Mouse (Mus musculus) spleen, adult 2 months (tissue): ENCODE results near the gene 5730596B20Rik. TPM values are rescaled to one million over a fixed set of nuclear protein-coding genes. Genes with fewer than 3 reads are reported as not detected.

Experiments used
- DNase-seq, 2 experiments: peaks; one replicate each; pipeline versions ENCODE4 v3.0.0 to v3.0.0-alpha.2; 2012 to 2021; ENCODE audit warnings: low spot score in 2 of 2, low read depth in 1 of 2
- H3K27ac ChIP-seq: fragments of 200-500 bp; 2 replicates; pipeline ENCODE4 v1.5.1; 2012; ENCODE audit warnings: low read length, inconsistent platforms; ENCODE audit not compliant: insufficient read depth
- H3K27me3 ChIP-seq: fragments of 200-500 bp; 2 replicates; pipeline ENCODE4 v1.6.1; 2012; ENCODE audit warnings: mild to moderate bottlenecking, moderate library complexity, low read length, inconsistent platforms; ENCODE audit not compliant: control insufficient read depth, insufficient read depth
- H3K36me3 ChIP-seq: fragments of 200-500 bp; 2 replicates; pipeline ENCODE4 v1.6.1; 2012; ENCODE audit warnings: mild to moderate bottlenecking, low read length, inconsistent platforms; ENCODE audit not compliant: control insufficient read depth, insufficient read depth
- H3K4me1 ChIP-seq: fragments of 200-500 bp; 2 replicates; pipeline ENCODE4 v1.6.1; 2011; ENCODE audit warnings: inconsistent platforms; ENCODE audit not compliant: control insufficient read depth, insufficient read depth, insufficient read length
- H3K4me3 ChIP-seq: fragments of 200-500 bp; 2 replicates; pipeline ENCODE4 v1.5.1; 2011; ENCODE audit warnings: mild to moderate bottlenecking, inconsistent platforms; ENCODE audit not compliant: insufficient read depth, insufficient read length; ENCODE audit errors: extremely low read depth
- CTCF ChIP-seq: fragments of 200-500 bp; IDR thresholded peaks from 2 replicates; pipeline ENCODE4 v1.5.1; 2011; ENCODE audit warnings: mild to moderate bottlenecking, inconsistent platforms; ENCODE audit not compliant: insufficient read depth, insufficient read length, insufficient replicate concordance; ENCODE audit errors: extremely low read depth
- POLR2A ChIP-seq: fragments of 200-500 bp; IDR thresholded peaks from 2 replicates; pipeline ENCODE4 v1.6.1; 2011; ENCODE audit warnings: low read depth, low read length, inconsistent platforms
- WGBS: fragments of 180-500 bp; shearing (Covaris S2); methylation state at CpG from one replicate; pipeline ENCODE4 v1.1.7; 2018; 5-methylcytosine and 5-hydroxymethylcytosine counted together
- polyA plus RNA-seq: library from polyadenylated mRNA; depleted of rRNA; stranded (reverse); fragments of >200 nt; gene quantifications from 2 replicates; pipeline ENCODE4 v1.2.3, GENCODE M21; 2012

Gene 5730596B20Rik
- polyA plus RNA-seq, 1 experiment: not detected

DNA sequence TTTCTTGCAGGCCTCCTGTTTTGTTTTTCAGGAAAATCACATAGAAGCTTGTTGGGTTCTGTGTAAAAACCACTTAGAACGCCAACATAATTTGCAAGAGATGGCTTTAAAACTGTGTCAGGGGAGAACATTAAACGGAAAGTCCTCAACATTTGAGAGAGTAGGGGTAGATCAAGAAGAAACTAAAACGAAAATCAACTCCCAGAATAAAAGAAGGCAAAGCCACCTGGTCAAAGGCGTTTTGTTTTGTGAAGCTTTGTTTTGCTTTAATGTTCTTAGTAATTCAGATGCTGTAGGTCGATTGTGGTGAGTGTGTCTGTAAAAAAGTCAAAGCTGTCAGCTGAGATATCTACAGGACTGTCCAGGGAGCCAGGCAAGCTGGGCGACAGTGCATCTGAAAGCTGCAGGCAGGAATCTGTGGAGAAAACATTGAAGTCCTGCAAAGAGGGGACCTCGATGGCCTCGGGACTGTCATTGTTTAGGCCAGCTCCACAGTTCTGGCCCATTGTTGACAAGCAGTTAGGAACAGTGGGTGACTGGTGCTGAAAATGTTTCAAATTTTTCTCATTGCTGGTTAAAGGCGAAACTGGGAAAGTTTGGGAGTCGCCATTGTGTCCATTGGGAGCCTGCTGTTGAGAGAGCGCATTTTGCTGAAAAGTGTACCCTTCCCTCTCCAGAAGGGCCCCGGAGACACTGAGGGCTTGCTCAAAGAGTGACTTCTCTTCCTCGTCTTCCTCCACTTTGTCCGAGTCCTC lies 14.5 kb upstream of the 5730596B20Rik start:
- no peak for DNase-seq
- H3K27me3 ChIP-seq: peaks cover 23% of the 10 kb centered on the region
- peaks cover 4% of the 10 kb centered on the region for H3K4me1 ChIP-seq
- 79% methylated on average over 14 of the region's 14 CpGs for WGBS
- H3K4me3 ChIP-seq: no peak overlapping the region
- 0 out of 2 replicates have a peak overlapping the region, but pooled peaks have one; percentile 13 for H3K27ac ChIP-seq
- H3K36me3 ChIP-seq: no peaks in the 10 kb centered on the region
- no peak for TF ChIP-seq CTCF
- TF ChIP-seq POLR2A: no peak

DNA sequence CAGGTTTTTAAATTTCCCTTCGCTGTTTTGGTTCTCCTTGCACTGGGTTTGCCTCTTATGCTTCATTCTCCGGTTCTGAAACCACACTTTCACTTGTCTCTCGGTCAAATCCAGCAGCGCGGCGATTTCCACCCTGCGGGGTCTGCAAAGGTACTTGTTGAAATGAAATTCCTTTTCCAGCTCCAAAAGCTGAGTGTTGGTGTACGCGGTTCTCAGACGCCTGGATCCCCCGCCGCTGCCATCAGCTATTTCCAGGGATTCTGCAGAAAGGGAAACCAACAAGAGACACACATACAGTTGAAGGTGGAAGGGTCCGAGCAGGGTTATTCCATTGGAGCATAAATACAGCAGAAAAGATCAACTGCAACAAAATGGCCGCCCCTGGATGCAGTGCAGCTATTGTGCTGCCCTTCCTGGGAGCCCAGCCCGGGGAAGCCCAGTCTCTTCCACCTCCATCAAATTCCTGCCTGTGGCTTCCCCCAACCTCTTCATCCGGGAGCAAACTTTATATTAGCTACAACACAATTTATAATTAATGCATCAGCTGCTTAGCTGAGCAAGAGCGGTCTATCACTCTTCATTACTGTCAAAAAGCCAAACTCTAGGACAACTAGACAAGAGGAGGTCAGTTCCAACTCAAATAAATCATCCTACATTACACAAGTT lies 13.8 kb upstream of the 5730596B20Rik start:
- DNase-seq: no peak

DNA sequence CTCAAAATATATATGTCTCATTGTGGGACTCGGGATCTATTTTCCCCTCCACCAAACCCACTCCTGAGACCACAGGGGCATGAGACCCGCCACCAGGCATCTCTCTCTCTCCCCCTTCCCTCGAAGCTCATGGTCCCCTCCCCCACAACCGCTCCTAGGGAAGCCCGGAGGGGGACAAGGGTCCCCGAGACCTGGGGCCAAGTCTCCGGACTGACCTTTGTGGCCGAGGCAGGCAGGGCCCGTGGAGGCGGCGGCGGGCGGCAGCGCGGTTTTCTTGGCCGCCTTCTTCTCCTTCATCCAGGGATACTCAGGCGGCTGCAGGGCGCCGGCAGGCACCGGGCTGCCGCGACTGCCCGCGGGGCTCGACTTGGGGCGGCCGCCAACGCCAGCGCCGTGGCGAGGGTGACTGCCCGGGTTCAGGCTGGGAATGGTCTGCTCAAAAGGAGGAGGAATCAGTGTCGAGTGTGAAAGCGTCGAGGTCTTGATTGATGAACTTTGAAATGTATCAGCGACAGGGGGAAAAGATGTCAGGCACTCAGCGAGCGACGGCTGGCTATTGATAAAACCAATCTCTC lies 13.2 kb upstream of the 5730596B20Rik start:
- no peak for DNase-seq
- Histone ChIP-seq H3K36me3 (no peaks in the 10 kb centered on the region), H3K4me3 (peak overlapping the region; percentile 17; the same call in 1 of the 2 replicates), H3K27ac (no peak overlapping the region; the same call in 1 of the 2 replicates), H3K4me1 (no peaks in the 10 kb centered on the region), H3K27me3 (peaks cover 16% of the 10 kb centered on the region)
- 17% methylated on average over 39 of the region's 39 CpGs for WGBS
- TF ChIP-seq CTCF (no peak), POLR2A (no peak)

More for the DNA sequence above, 13.8 kb upstream of the 5730596B20Rik start:
- Histone ChIP-seq H3K27me3 (peaks cover 16% of the 10 kb centered on the region), H3K27ac (0 out of 2 replicates have a peak overlapping the region, but pooled peaks have one; percentile 9), H3K4me3 (peak overlapping the region; percentile 8; the same call in 1 of the 2 replicates), H3K4me1 (no peaks in the 10 kb centered on the region), H3K36me3 (no peaks in the 10 kb centered on the region)
- 72% methylated on average over 17 of the region's 17 CpGs for WGBS
- TF ChIP-seq POLR2A (no peak), CTCF (no peak)

DNA sequence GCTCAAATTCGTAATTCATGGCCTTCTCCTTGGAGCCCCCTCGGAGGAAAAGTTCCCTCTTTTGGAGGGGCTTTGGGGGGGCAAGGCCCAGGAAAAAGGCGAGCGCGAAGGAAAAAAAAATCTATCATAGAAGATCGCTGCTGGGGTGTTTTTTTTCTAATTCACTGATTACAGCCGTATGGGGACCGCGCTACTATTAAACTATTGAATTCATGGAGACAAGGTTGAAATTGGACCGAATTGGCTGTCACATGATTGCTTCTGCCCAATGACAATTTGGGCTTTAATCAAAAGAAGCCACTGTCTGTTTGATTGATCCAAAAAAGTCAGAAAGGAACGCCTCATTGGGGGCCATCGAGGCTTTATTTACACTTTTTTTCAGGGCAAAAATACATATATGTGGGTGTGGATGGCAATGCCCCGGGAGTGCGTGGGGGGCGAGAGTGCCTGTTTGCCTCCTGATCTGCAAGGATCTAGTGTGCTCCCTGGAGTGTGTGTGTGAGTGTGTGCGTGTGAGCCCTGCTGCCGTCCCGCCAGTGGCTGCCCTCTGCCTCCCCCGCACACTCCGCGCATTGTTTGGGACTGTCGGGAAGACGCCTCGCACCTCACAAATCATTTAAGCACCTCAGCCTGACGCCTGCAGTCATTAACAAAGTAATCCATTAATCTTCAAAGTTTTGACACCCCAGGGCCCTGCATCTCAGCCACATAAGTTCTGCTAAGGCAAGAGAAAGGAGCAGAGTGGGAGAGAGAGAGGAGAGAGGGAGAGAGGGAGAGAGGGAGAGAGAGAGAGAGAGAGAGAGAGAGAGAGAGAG lies 12.5 kb upstream of the 5730596B20Rik start, which contains the start of gene Hoxa2:
Gene Hoxa2, minus strand, starts transcription at position 206 of the 815 bp plus-strand sequence.
- no peaks in the 10 kb centered on the region for H3K36me3 ChIP-seq
- peaks cover 16% of the 10 kb centered on the region for H3K27me3 ChIP-seq
- WGBS: 34% methylated on average over 25 of the region's 25 CpGs
- no peak for TF ChIP-seq POLR2A
- TF ChIP-seq CTCF: no peak
- peak within 1 kb of the TSS; percentile 28; the same call in 1 of the 2 replicates for H3K27ac ChIP-seq
- no peaks in the 10 kb centered on the region for H3K4me1 ChIP-seq
- H3K4me3 ChIP-seq: peak within 1 kb of the TSS; percentile 17; the same call in 1 of the 2 replicates
- no peak for DNase-seq

DNA sequence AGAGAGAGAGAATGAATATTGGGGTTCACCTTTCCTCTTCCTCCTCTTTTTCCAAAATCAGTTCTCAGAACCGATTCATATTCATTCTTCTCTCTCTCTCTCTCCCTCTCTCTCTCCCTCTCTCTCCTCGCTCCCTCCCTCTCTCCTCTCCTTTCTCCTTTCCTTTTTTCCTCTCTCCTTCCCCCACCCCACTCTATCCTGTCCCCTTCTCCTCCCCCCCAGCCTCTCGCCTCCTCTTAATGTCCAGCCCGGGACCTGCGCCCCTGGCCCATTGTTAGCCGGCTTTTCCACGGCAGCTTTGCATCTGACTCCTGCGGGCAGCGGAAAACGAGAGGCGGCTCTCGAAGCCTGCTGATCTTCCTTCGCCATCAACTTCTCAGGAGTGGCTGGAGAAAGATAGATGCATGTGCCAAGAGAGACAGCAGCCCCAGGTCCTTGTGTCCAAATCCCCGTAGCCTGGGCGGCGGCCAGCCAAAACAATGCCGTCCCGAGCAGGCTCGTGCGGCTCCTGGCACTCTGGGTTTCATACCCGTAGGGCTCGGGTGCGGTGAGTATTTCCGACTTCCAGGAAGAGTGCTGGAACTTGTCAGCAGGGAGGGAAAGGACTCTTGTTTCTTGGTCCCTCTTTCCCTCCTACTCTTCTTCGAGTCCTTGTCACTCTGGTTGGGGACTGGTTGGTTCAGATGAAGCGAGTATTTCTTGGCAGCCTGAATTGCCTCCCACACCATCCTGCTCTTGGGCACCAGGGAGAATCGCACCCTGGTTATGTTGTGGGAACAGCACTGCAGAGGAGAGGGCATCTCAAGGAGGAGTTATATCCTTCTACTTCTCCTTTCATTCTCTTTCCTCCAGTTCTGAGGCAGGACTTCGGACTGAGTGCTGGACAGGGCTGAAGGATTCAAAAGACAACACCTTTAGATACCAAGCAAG lies 11.6 kb upstream of the 5730596B20Rik start:
- Histone ChIP-seq H3K27ac (no peak overlapping the region), H3K4me3 (no peak overlapping the region), H3K27me3 (peaks cover 11% of the 10 kb centered on the region)

More for the DNA sequence above, 11.6 kb upstream of the 5730596B20Rik start:
- Histone ChIP-seq H3K4me1 (no peaks in the 10 kb centered on the region), H3K36me3 (no peaks in the 10 kb centered on the region)
- no peak for DNase-seq
- TF ChIP-seq POLR2A (no peak), CTCF (no peak)
- WGBS: 80% methylated on average over 28 of the region's 28 CpGs
